ENCODE assay signal across 14 mouse cellular contexts in the genomic region with DNA sequence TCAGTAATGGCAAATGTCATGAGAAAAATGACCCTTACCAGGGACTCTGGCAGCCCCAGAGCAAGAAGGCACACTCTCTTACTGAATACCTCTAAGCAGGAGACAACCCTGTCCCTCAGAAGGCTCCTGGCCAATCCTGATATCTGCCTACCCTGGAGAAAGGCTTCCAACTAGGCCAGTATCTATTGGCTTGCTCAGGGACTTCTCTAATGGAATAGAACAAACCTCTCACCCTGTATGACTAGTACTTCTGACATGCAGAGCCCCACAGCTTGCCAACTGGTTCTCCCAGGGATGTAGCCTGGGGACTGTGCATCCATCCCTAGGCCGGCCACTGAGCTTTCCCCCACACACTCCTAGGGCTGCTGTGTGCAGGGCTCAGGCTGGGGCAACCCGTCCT.
A peak's percentile ranks its signal among the peaks of the same experiment; 100 is the strongest.
DNase-seq lines count a peak whose midpoint lies in the region; ATAC-seq lines count a peak whose summit lies in the region.
"Had no signal": no experiment of that assay in that cellular context is flagged by ENCODE, and none has a peak within 500 bp of the region (broad histone marks: within the 10 kb centered on the region; RNA-seq: fewer than 3 reads in every experiment).

No protein-coding gene starts in this region.

- H3K9ac ChIP-seq in lung, embryonic 15.5 days: no peak overlapping the region
- no peak overlapping the region for H3K9ac ChIP-seq in heart, embryonic 13.5 days
- no peak overlapping the region for H3K9ac ChIP-seq in stomach, embryonic 15.5 days
- H3K9ac ChIP-seq: forebrain, postnatal 0 days; liver, embryonic 13.5 days; midbrain, embryonic 15.5 days had no signal

- H3K4me1 ChIP-seq in lung, embryonic 15.5 days: peaks cover 24% of the 10 kb centered on the region
- peaks cover 9% of the 10 kb centered on the region for H3K4me1 ChIP-seq in brown adipose tissue, adult 24 weeks (ENCODE audit: control insufficient read depth, insufficient read depth, insufficient read length, low read length)
- peaks cover 31% of the 10 kb centered on the region for H3K4me1 ChIP-seq in heart, embryonic 13.5 days
- peaks cover 11% of the 10 kb centered on the region for H3K4me1 ChIP-seq in stomach, embryonic 15.5 days
- peaks cover 28% of the 10 kb centered on the region for H3K4me1 ChIP-seq in embryonic facial prominence, embryonic 10.5 days

- H3K9me3 ChIP-seq in lung, embryonic 15.5 days: no peaks in the 10 kb centered on the region
- H3K9me3 ChIP-seq in heart, embryonic 13.5 days: 0 out of 2 replicates have a peak, but pooled peaks cover under 1% of the 10 kb centered on the region
- no peaks in the 10 kb centered on the region for H3K9me3 ChIP-seq in stomach, embryonic 15.5 days
- 0 out of 2 replicates have a peak, but pooled peaks cover 2% of the 10 kb centered on the region for H3K9me3 ChIP-seq in embryonic facial prominence, embryonic 10.5 days
- H3K9me3 ChIP-seq: hindbrain, embryonic 10.5 days; liver, embryonic 13.5 days; midbrain, embryonic 15.5 days had no signal

- WGBS in lung, embryonic 15.5 days: 73% methylated on average over 2 of the region's 2 CpGs
- WGBS in heart, embryonic 13.5 days: 79% methylated on average over 2 of the region's 2 CpGs
- WGBS in stomach, embryonic 15.5 days: 81% methylated on average over 2 of the region's 2 CpGs
- WGBS in embryonic facial prominence, embryonic 10.5 days: 81% methylated on average over 2 of the region's 2 CpGs

- peaks cover 12% of the 10 kb centered on the region; the same call in 1 of the 2 replicates for H3K36me3 ChIP-seq in lung, embryonic 15.5 days
- peaks cover 26% of the 10 kb centered on the region for H3K36me3 ChIP-seq in heart, embryonic 13.5 days
- H3K36me3 ChIP-seq in stomach, embryonic 15.5 days: no peaks in the 10 kb centered on the region
- H3K36me3 ChIP-seq in embryonic facial prominence, embryonic 10.5 days (replicated peaks): peaks cover 29% of the 10 kb centered on the region
- H3K36me3 ChIP-seq: midbrain, embryonic 15.5 days had no signal

- H3K27me3 ChIP-seq in lung, embryonic 15.5 days: no peaks in the 10 kb centered on the region
- H3K27me3 ChIP-seq in heart, embryonic 13.5 days (replicated peaks): no peaks in the 10 kb centered on the region
- H3K27me3 ChIP-seq in stomach, embryonic 15.5 days (replicated peaks): no peaks in the 10 kb centered on the region
- H3K27me3 ChIP-seq in embryonic facial prominence, embryonic 10.5 days (replicated peaks; ENCODE audit: low read depth, poor library complexity, severe bottlenecking): no peaks in the 10 kb centered on the region
- H3K27me3 ChIP-seq: liver, embryonic 13.5 days; midbrain, embryonic 15.5 days had no signal

- peak overlapping the region; percentile 74; the same call in 1 of the 2 replicates for H3K27ac ChIP-seq in lung, embryonic 15.5 days
- peak overlapping the region; percentile 72 for H3K27ac ChIP-seq in brown adipose tissue, adult 24 weeks (replicated peaks; ENCODE audit: low read depth, low read length)
- peak overlapping the region; percentile 77 for H3K27ac ChIP-seq in heart, embryonic 13.5 days (replicated peaks)
- H3K27ac ChIP-seq in stomach, embryonic 15.5 days: peak overlapping the region; percentile 40; the same call in 1 of the 2 replicates
- no peak overlapping the region; the same call in 1 of the 2 replicates for H3K27ac ChIP-seq in embryonic facial prominence, embryonic 10.5 days (replicated peaks)
- H3K27ac ChIP-seq: hindbrain, embryonic 10.5 days; liver, embryonic 13.5 days; midbrain, embryonic 15.5 days had no signal

- no peak for DNase-seq in lung, postnatal 36 days
- no peak for DNase-seq in embryonic facial prominence, embryonic 10.5 days (ENCODE audit: low spot score)
- DNase-seq: cerebellum, postnatal 25 days; forebrain, postnatal 0 days; gastrocnemius, postnatal 14 days; liver, embryonic 13.5 days had no signal

- H3K4me2 ChIP-seq in lung, embryonic 15.5 days: no peak overlapping the region
- H3K4me2 ChIP-seq in heart, embryonic 13.5 days: no peak overlapping the region
- H3K4me2 ChIP-seq in stomach, embryonic 15.5 days: no peak overlapping the region
- H3K4me2 ChIP-seq: liver, embryonic 13.5 days; midbrain, embryonic 15.5 days had no signal

- H3K4me3 ChIP-seq in lung, embryonic 15.5 days: no peak overlapping the region
- H3K4me3 ChIP-seq in brown adipose tissue, adult 24 weeks (ENCODE audit: insufficient read depth, low read depth, low read length): no peak overlapping the region
- H3K4me3 ChIP-seq in heart, embryonic 13.5 days: no peak overlapping the region
- H3K4me3 ChIP-seq in stomach, embryonic 15.5 days (replicated peaks): no peak overlapping the region
- H3K4me3 ChIP-seq in embryonic facial prominence, embryonic 10.5 days: no peak overlapping the region
- H3K4me3 ChIP-seq: hindbrain, embryonic 10.5 days; liver, embryonic 13.5 days; midbrain, embryonic 15.5 days had no signal

- ATAC-seq in lung, embryonic 15.5 days (ENCODE audit: borderline replicate concordance, extremely low read depth, low FRiP score, low TSS enrichment): no peak
- no peak for ATAC-seq in heart, embryonic 13.5 days (ENCODE audit: extremely low read depth, insufficient number of reproducible peaks, low FRiP score, low TSS enrichment)
- ATAC-seq in stomach, embryonic 15.5 days (ENCODE audit: insufficient read depth, low FRiP score, low read depth): no peak
- ATAC-seq in inflammation-experienced regulatory T-cells, adult 6 months: no peak
- ATAC-seq: activated CD4-positive, CD25-positive, alpha-beta regulatory T cell, adult 4 months; forebrain, postnatal 0 days; midbrain, embryonic 15.5 days had no signal
